Mouse (Mus musculus): ENCODE results near the gene Tanc1. TPM values are rescaled to one million over a fixed set of nuclear protein-coding genes. Genes with fewer than 3 reads are reported as not detected.

Tanc1 gene
- polyA plus RNA-seq, 1 experiment from 2014 or later, result 8.5 TPM

DNA sequence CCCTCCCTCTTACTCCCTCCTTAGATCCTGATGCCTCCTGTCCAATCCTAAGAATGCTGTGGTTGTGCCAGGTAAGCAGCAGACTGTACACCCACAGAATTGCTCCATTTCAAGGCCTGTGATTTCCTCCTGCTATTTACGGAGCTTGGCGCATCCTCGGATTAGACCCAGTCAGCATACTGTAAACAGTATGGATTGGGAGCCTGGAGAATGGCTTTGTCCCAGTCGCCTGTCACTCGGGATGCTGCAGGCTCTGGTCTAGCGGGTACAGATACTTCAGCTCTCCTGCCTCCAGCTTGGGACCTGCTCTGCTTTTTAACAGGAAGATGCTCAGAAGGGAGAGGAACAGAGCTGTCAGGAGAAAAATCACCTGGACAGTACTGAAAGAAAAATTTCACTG lies 207.6 kb downstream of the Tanc1 start:
- Histone ChIP-seq H3K9me3 (no peaks in the 10 kb centered on the region), H3K4me2 (no peak overlapping the region), H3K9ac (no peak overlapping the region), H3K27me3 (no peaks in the 10 kb centered on the region), H3K36me3 (no peaks in the 10 kb centered on the region), H3K27ac (replicated peaks) (peak overlapping the region; percentile 56; the same call in 1 of the 2 replicates), H3K4me3 (no peak overlapping the region), H3K4me1 (replicated peaks) (peaks cover 6% of the 10 kb centered on the region; the same call in 1 of the 2 replicates)
- no peak for ATAC-seq (ENCODE audit: low FRiP score, low read depth)
- 66% methylated on average over 6 of the region's 6 CpGs for WGBS

DNA sequence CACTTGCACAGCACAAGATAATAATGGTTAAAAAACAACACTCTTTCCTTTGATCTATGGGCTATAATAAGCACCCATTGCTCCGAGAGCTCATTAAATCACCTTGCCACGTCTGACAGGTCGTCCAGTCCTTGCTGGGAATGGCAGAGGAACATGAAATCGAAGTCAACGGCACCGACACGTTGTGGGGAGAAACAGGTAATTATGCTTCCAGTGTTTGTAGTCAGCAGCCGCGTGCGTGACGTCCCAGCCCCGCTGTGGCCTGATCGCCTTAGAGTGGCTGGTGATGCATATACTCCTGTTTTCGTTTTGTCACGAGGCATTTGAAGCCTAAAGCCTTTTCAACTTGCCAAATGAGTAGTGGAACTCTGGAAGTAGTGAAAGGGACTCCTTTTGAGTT lies 208.2 kb downstream of the Tanc1 start:
- Histone ChIP-seq H3K36me3 (no peaks in the 10 kb centered on the region), H3K27ac (replicated peaks) (peak overlapping the region; percentile 56; the same call in 1 of the 2 replicates), H3K9me3 (no peaks in the 10 kb centered on the region), H3K4me2 (no peak overlapping the region), H3K9ac (no peak overlapping the region), H3K27me3 (no peaks in the 10 kb centered on the region), H3K4me3 (no peak overlapping the region), H3K4me1 (replicated peaks) (peaks cover 6% of the 10 kb centered on the region; the same call in 1 of the 2 replicates)
- WGBS, result 72% methylated on average over 15 of the region's 15 CpGs
- no peak for ATAC-seq (ENCODE audit: low FRiP score, low read depth)

DNA sequence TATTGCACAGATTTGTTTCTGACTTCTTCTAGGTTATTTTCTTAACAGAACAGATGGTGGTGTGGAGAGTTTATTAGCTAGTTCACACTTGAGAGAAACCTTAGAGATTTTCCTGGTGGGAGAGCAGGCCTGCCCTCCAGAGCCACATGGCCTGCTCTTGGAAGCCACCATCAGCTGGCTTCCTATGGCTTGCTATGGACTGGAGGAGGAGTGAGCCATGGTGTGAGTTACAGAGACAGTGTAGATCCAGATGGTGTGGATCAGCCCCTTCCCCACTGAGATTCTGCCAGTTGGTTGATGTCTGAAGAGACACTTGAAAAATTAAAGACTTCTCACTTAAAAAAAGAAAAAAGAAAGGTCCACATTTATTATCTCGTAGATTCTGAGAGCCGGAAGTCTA lies 209.2 kb downstream of the Tanc1 start:
- Histone ChIP-seq H3K4me2 (no peak overlapping the region), H3K9me3 (no peaks in the 10 kb centered on the region), H3K36me3 (no peaks in the 10 kb centered on the region), H3K9ac (no peak overlapping the region), H3K27me3 (no peaks in the 10 kb centered on the region), H3K27ac (replicated peaks) (no peak overlapping the region), H3K4me3 (no peak overlapping the region), H3K4me1 (replicated peaks) (peaks cover 6% of the 10 kb centered on the region; the same call in 1 of the 2 replicates)
- no peak for ATAC-seq (ENCODE audit: low FRiP score, low read depth)
- WGBS, result 68% methylated on average over 2 of the region's 2 CpGs

DNA sequence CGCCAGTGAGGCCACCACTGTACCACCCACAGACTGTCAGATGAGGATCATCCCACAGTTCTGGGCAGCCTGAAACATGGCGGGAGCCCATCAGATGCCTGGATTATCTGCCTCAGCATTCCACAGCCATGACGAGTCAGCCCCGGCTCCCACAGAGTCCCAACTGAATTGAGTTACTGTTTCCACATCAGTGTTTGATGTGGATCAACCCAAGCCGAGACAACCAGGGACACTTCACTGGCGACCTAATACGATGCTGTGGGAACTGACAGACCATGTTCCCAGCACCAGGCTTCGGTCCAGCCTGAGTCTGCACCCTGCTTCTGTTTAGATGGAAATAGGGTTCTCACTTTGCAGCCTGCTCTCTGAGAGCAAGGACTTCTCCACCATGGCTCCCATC lies 212.4 kb downstream of the Tanc1 start:
- Histone ChIP-seq H3K4me1 (replicated peaks) (peaks cover 19% of the 10 kb centered on the region), H3K4me3 (no peak overlapping the region), H3K9ac (no peak overlapping the region), H3K27me3 (no peaks in the 10 kb centered on the region), H3K36me3 (no peaks in the 10 kb centered on the region), H3K9me3 (no peaks in the 10 kb centered on the region), H3K4me2 (no peak overlapping the region), H3K27ac (replicated peaks) (no peak overlapping the region)
- 75% methylated on average over 8 of the region's 8 CpGs for WGBS
- ATAC-seq (ENCODE audit: low FRiP score, low read depth), result no peak

DNA sequence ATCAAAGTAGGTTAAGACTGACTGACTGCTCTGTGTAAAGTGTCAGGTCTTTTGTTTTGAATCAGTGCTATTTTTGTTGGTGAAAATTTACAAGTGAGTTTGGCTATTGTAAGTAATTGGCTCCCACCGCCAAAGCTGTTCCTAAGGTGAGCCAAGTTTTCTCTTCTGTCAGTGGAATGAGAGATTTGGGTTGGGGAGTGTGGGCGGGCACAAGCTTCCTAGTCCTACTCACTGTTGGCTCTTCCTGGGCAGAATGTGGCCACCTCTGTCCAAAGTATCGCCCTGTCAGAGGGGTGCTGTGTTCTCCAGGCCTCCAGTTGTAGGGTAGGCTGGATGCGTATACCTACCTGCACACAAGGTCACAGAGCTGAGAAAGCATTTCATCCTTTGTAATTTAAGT lies 213.5 kb downstream of the Tanc1 start:
- Histone ChIP-seq H3K36me3 (no peaks in the 10 kb centered on the region), H3K4me2 (no peak overlapping the region), H3K9ac (no peak overlapping the region), H3K27ac (replicated peaks) (no peak overlapping the region), H3K27me3 (no peaks in the 10 kb centered on the region), H3K9me3 (no peaks in the 10 kb centered on the region), H3K4me1 (replicated peaks) (peaks cover 26% of the 10 kb centered on the region), H3K4me3 (no peak overlapping the region)
- ATAC-seq (ENCODE audit: low FRiP score, low read depth), result no peak
- WGBS, result 81% methylated on average over 4 of the region's 4 CpGs

DNA sequence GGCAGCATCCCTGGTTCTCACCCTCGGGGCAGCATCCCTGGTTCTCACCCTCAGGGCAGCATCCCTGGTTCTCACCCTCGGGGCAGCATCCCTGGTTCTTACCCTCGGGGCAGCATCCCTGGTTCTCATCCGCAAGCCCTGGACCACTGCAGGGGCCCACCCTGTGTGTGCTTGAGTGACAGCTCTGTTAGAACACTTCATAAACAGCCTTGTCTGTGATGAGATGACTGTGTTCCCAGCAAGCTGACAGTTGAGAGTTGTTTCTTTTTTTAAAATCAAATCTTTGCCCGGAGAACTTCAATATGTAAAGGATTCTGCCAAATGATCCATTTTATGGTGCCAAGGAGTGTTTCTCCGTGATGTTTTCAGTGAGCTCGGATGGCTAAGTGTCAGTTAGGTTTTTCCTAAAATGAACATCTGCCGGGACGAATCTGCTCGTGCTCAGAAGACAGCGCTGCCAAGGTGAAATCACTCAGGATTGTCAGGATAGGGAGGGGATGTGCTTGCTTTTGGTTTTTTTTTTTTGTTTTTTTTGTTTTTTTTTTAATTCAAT lies 216.3 kb downstream of the Tanc1 start:
- H3K9ac ChIP-seq, result no peak overlapping the region
- 57% methylated on average over 11 of the region's 11 CpGs for WGBS
- H3K27me3 ChIP-seq, result no peaks in the 10 kb centered on the region
- no peak overlapping the region for H3K4me3 ChIP-seq
- H3K27ac ChIP-seq (replicated peaks), result no peak overlapping the region
- H3K9me3 ChIP-seq, result no peaks in the 10 kb centered on the region
- H3K36me3 ChIP-seq, result no peaks in the 10 kb centered on the region
- peaks cover 31% of the 10 kb centered on the region for H3K4me1 ChIP-seq (replicated peaks)
- H3K4me2 ChIP-seq, result no peak overlapping the region
- ATAC-seq (ENCODE audit: low FRiP score, low read depth), result no peak

DNA sequence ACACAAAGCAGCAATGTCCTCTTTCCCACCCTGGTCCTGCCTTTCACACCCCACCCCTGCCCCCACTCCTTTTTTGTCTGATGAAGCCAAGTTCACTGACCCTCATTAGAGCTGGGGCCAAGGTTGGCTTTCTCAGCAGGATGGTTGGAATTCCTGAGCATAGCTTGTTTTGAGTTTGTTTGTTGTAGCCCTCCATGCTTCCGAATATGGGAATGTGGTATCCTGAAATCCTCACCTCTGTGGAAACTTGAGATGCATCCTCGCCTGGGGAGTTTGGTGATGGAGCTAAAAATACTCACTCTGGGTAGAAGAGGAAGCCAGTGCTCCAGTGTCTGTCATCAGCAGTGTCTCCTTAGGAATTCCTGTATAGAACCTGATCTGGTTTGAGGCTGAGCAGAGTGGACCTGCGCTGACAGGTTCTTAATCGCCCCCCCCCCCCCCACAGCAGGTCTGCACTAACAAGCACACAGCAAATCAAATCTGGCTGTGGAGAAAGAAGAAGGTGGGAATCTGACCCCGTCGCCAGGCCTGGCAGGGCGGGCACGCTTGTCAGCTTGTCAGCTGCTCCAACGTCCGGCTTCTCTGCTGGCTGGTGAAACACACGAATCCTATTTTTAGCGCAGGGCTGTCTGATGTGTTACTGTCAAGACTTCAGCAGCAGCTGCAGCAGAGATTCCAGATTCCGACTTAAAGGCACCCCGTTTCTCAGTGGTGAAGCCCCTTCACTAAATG lies 217.1 kb downstream of the Tanc1 start:
- Histone ChIP-seq H3K27me3 (no peaks in the 10 kb centered on the region), H3K9ac (no peak overlapping the region), H3K27ac (replicated peaks) (peak overlapping the region; percentile 30), H3K4me2 (0 out of 2 replicates have a peak overlapping the region, but pooled peaks have one; percentile 11), H3K4me3 (no peak overlapping the region), H3K36me3 (no peaks in the 10 kb centered on the region), H3K9me3 (no peaks in the 10 kb centered on the region), H3K4me1 (replicated peaks) (peaks cover 31% of the 10 kb centered on the region)
- no peak for ATAC-seq (ENCODE audit: low FRiP score, low read depth)
- WGBS, result 30% methylated on average over 14 of the region's 14 CpGs

DNA sequence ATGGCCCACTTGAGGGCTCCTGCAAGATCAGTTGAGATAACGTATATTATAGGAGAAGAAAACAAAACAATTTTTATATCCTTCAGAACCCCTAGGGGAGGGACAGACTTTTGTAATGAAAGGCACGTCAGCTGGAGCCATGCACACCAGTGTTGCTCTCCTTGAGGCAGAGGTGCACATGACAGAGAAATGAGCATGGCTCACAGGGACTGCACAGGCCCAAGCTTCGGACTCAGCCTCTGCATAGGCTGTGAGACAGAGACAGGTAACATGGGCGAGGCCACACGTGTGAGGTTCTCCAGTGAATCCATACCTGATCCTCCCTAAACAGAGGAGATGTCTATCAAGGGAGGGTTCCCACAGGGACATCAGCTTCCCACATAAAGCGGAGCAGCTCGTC lies 217.9 kb downstream of the Tanc1 start:
- no peaks in the 10 kb centered on the region for H3K27me3 ChIP-seq
- H3K4me2 ChIP-seq, result no peak overlapping the region
- peak overlapping the region; percentile 33; the same call in 1 of the 2 replicates for H3K27ac ChIP-seq (replicated peaks)
- no peak overlapping the region for H3K4me3 ChIP-seq
- no peaks in the 10 kb centered on the region for H3K9me3 ChIP-seq
- peak; percentile 20; the same call in 1 of the 2 replicates for ATAC-seq (ENCODE audit: low FRiP score, low read depth)
- H3K9ac ChIP-seq, result no peak overlapping the region
- whole genome bisulfite sequencing, result 73% methylated on average over 7 of the region's 7 CpGs
- peaks cover 31% of the 10 kb centered on the region for H3K4me1 ChIP-seq (replicated peaks)
- H3K36me3 ChIP-seq, result no peaks in the 10 kb centered on the region

DNA sequence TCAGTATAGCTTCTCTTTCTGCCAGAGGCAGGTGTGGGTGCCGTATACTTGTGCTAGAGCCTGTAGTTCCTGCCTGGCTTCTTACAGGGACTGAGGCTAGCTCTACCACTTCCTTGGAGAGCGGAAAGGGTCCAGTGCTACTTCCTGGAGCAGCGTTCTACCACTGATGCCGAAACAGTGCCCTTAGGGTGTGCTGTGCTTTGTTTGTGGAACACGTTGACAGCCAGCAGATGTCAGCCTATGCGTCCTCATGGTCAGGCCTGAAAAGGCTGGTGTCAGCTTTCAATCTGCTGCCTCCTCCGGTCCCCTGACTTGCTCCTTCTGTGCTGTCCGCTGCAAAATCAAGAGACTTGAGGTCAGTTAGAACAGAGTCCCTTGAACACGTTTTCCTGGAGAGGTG lies 218.3 kb downstream of the Tanc1 start:
- no peak overlapping the region for H3K4me3 ChIP-seq
- no peaks in the 10 kb centered on the region for H3K36me3 ChIP-seq
- peak overlapping the region; percentile 33; the same call in 1 of the 2 replicates for H3K27ac ChIP-seq (replicated peaks)
- H3K9ac ChIP-seq, result no peak overlapping the region
- no peaks in the 10 kb centered on the region for H3K9me3 ChIP-seq
- H3K4me2 ChIP-seq, result no peak overlapping the region
- WGBS, result 30% methylated on average over 9 of the region's 9 CpGs
- H3K27me3 ChIP-seq, result no peaks in the 10 kb centered on the region
- peaks cover 31% of the 10 kb centered on the region for H3K4me1 ChIP-seq (replicated peaks)
- peak; percentile 49; the same call in 1 of the 2 replicates for ATAC-seq (ENCODE audit: low FRiP score, low read depth)

DNA sequence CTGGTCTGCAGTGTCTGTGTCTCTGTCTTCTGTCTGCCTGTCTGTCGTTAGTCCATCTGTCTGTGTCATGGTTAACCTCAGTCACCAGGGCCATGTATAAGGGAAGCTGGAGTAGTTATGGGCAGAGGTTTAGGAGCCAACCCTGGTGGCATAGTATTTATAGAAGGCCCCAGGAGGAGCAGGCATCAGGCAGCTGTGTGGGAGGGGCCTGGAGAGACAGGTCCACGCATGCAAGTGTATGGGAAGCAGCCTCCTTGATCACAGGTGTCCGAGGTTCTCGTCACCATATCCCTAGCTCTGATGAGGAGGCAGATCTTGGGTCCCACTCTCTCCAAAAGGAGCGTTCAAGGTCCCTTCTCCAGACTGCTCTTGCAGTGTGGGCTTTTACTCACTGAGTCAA lies 219.1 kb downstream of the Tanc1 start:
- 86% methylated on average over 5 of the region's 5 CpGs for WGBS
- no peak for ATAC-seq (ENCODE audit: low FRiP score, low read depth)
- Histone ChIP-seq H3K4me2 (no peak overlapping the region), H3K36me3 (no peaks in the 10 kb centered on the region), H3K4me1 (replicated peaks) (peaks cover 31% of the 10 kb centered on the region), H3K27ac (replicated peaks) (no peak overlapping the region), H3K9me3 (no peaks in the 10 kb centered on the region), H3K4me3 (no peak overlapping the region), H3K27me3 (no peaks in the 10 kb centered on the region), H3K9ac (no peak overlapping the region)

DNA sequence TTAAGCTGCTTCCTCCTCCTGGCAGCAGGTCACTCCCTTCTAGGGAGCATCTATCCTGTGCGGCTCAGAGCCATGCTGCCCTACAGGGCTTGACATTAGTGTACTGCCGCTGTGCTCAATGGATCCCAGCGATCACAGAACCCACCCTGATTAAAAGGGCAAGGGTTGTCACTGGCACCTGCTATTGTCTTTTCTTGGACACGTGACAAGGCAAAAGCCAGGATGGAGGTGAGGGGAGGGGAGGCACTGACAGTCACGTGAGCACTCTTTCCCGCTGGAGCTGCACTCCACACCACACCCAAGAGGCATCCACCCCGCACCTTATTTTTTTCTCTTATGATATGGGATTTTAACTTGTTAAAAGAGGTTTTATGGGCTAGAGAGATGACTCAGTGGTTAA lies 220.0 kb downstream of the Tanc1 start:
- H3K9ac ChIP-seq, result no peak overlapping the region
- no peak overlapping the region for H3K4me2 ChIP-seq
- H3K4me3 ChIP-seq, result no peak overlapping the region
- H3K4me1 ChIP-seq (replicated peaks), result peaks cover 31% of the 10 kb centered on the region
- no peaks in the 10 kb centered on the region for H3K9me3 ChIP-seq
- H3K36me3 ChIP-seq, result no peaks in the 10 kb centered on the region
- WGBS, result 81% methylated on average over 7 of the region's 7 CpGs
- no peak for ATAC-seq (ENCODE audit: low FRiP score, low read depth)
- no peak overlapping the region for H3K27ac ChIP-seq (replicated peaks)
- H3K27me3 ChIP-seq, result no peaks in the 10 kb centered on the region

DNA sequence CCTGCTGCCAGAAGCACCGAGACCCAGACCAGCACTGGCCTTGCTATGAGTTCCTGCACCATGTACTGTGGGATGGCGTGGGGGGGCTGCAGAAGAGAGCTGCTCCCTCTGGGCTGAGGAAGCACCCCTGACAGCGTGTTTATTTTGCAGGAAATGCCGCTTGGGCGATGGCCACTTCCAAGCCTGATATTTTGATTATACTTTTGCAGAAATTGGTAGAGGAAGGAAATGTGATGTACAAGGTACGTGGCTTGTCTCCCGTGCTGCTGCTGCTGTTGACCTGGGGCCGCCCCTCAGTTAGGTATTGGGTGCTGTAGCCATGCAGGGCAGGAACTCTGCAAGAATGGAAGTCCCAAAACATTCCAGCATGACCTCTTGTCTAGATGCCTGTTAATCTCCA lies 227.0 kb downstream of the Tanc1 start:
- Histone ChIP-seq H3K36me3 (no peaks in the 10 kb centered on the region), H3K27ac (replicated peaks) (0 out of 2 replicates have a peak overlapping the region, but pooled peaks have one; percentile 34), H3K4me2 (no peak overlapping the region), H3K9ac (no peak overlapping the region), H3K27me3 (no peaks in the 10 kb centered on the region), H3K9me3 (no peaks in the 10 kb centered on the region), H3K4me1 (replicated peaks) (peaks cover 15% of the 10 kb centered on the region), H3K4me3 (no peak overlapping the region)
- 88% methylated on average over 8 of the region's 8 CpGs for WGBS
- no peak; the same call in 1 of the 2 replicates for ATAC-seq (ENCODE audit: low FRiP score, low read depth)
